Mouse (Mus musculus) MEL (cell line): Measurements from ENCODE around the gene Il33. TPM values are rescaled to one million over a fixed set of nuclear protein-coding genes. Genes with fewer than 3 reads are reported as not detected.

Experiments
- DNase-seq: peaks from one replicate; pipeline ENCODE4 v3.0.0; 2011; ENCODE audit warnings: low read depth, low spot score
- H3K27ac ChIP-seq: 2 replicates; pipeline ENCODE4 v1.5.1; 2012; ENCODE audit warnings: low read depth, mild to moderate bottlenecking, control low read depth, low read length, moderate library complexity; ENCODE audit not compliant: control insufficient read depth
- H3K27me3 ChIP-seq, 2 experiments: fragments of 150-350 bp in 1 of 2; sonication (generic) in 1 of 2; 2 replicates each; pipeline ENCODE4 v1.6.1; 2012; ENCODE audit warnings: low read length in 2 of 2, mild to moderate bottlenecking in 2 of 2, improper control_type of control experiment in 1 of 2, moderate library complexity in 1 of 2; ENCODE audit not compliant: insufficient read depth in 2 of 2, control insufficient read depth in 1 of 2
- H3K36me3 ChIP-seq, 2 experiments: 2 replicates each; pipeline ENCODE4 v1.6.1; 2012 to 2014; ENCODE audit warnings: low read length in 2 of 2, improper control_type of control experiment in 1 of 2, inconsistent platforms in 1 of 2, mild to moderate bottlenecking in 1 of 2; ENCODE audit not compliant: insufficient read depth in 2 of 2, control insufficient read depth in 1 of 2
- H3K4me1 ChIP-seq, 2 experiments: fragments of 150-350 bp in 1 of 2; sonication (generic) in 1 of 2; 2 replicates each; pipeline ENCODE4 v1.6.1; 2012; ENCODE audit warnings: low read length in 2 of 2, improper control_type of control experiment in 1 of 2, mild to moderate bottlenecking in 1 of 2; ENCODE audit not compliant: insufficient read depth in 2 of 2, control insufficient read depth in 1 of 2
- H3K4me3 ChIP-seq, 2 experiments: fragments of 150-350 bp in 1 of 2; sonication (generic) in 1 of 2; 2 replicates each; pipeline ENCODE4 v1.5.1; 2012; ENCODE audit warnings: low read depth in 2 of 2, low read length in 2 of 2, mild to moderate bottlenecking in 2 of 2, moderate library complexity in 2 of 2, control low read depth in 1 of 2, improper control_type of control experiment in 1 of 2; ENCODE audit not compliant: control insufficient read depth in 1 of 2, insufficient read depth in 1 of 2
- H3K79me2 ChIP-seq: 2 replicates; pipeline ENCODE4 v1.6.1; 2012; ENCODE audit warnings: mild to moderate bottlenecking, low read length, moderate library complexity; ENCODE audit not compliant: control insufficient read depth, poor library complexity, insufficient read depth
- H3K9ac ChIP-seq: 2 replicates; pipeline ENCODE4 v1.6.1; 2012; ENCODE audit warnings: low read depth, mild to moderate bottlenecking, control low read depth, low read length, moderate library complexity; ENCODE audit not compliant: control insufficient read depth, poor library complexity, severe bottlenecking
- H3K9me3 ChIP-seq: fragments of 150-350 bp; sonication (generic); replicated peaks from 2 replicates; pipeline ENCODE4 v1.6.1; 2012; ENCODE audit warnings: mild to moderate bottlenecking, low read length, improper control_type of control experiment, moderate library complexity; ENCODE audit not compliant: insufficient read depth
- BHLHE40 ChIP-seq: IDR thresholded peaks from 2 replicates; pipeline ENCODE4 v1.6.1; 2012; ENCODE audit warnings: low read depth, mild to moderate bottlenecking, inconsistent platforms, low read length, improper control_type of control experiment, borderline replicate concordance
- CHD2 ChIP-seq: IDR thresholded peaks from 2 replicates; pipeline ENCODE4 v1.6.1; 2011; ENCODE audit warnings: low read length, improper control_type of control experiment
- ELF1 ChIP-seq: IDR thresholded peaks from 2 replicates; pipeline ENCODE4 v1.6.1; 2014; ENCODE audit warnings: low read depth, mild to moderate bottlenecking, inconsistent platforms, low read length, improper control_type of control experiment, moderate library complexity
- EP300 ChIP-seq, 2 experiments: IDR thresholded peaks; 2 replicates each; pipeline ENCODE4 v1.6.1; 2011; ENCODE audit warnings: improper control_type of control experiment in 2 of 2, low read length in 2 of 2, low read depth in 1 of 2, mild to moderate bottlenecking in 1 of 2
- ETS1 ChIP-seq: IDR thresholded peaks from 2 replicates; pipeline ENCODE4 v1.6.1; 2012; ENCODE audit warnings: low read depth, mild to moderate bottlenecking, inconsistent platforms, low read length, improper control_type of control experiment, moderate library complexity
- GATA1 ChIP-seq: IDR thresholded peaks from 2 replicates; pipeline ENCODE4 v1.6.1; 2011; ENCODE audit warnings: low read depth, low read length, improper control_type of control experiment
- MAX ChIP-seq: IDR thresholded peaks from 2 replicates; pipeline ENCODE4 v1.6.1; 2011; ENCODE audit warnings: low read length, improper control_type of control experiment
- MEF2A ChIP-seq: IDR thresholded peaks from 2 replicates; pipeline ENCODE4 v1.6.1; 2014; ENCODE audit warnings: low read depth, mild to moderate bottlenecking, inconsistent platforms, low read length, improper control_type of control experiment; ENCODE audit not compliant: poor library complexity, insufficient replicate concordance, severe bottlenecking; ENCODE audit errors: extremely low read depth
- MXI1 ChIP-seq: IDR thresholded peaks from 2 replicates; pipeline ENCODE4 v1.6.1; 2011; ENCODE audit warnings: mild to moderate bottlenecking, low read depth, low read length, improper control_type of control experiment
- MYC ChIP-seq: IDR thresholded peaks from 2 replicates; pipeline ENCODE4 v1.6.1; 2011; ENCODE audit warnings: low read depth, mild to moderate bottlenecking, low read length, improper control_type of control experiment, moderate library complexity
- NRF1 ChIP-seq: IDR thresholded peaks from 2 replicates; pipeline ENCODE4 v1.6.1; 2014; ENCODE audit warnings: low read depth, mild to moderate bottlenecking, inconsistent platforms, low read length, improper control_type of control experiment, moderate library complexity; ENCODE audit not compliant: poor library complexity, insufficient read depth, severe bottlenecking
- POLR2A ChIP-seq, 2 experiments: IDR thresholded peaks; 2 replicates each; pipeline ENCODE4 v1.6.1; 2011 to 2012; ENCODE audit warnings: low read length in 2 of 2, mild to moderate bottlenecking in 2 of 2, control low read depth in 1 of 2, improper control_type of control experiment in 1 of 2, low read depth in 1 of 2, moderate library complexity in 1 of 2; ENCODE audit not compliant: control insufficient read depth in 1 of 2, insufficient read depth in 1 of 2, poor library complexity in 1 of 2
- POLR2AphosphoS5 ChIP-seq: IDR thresholded peaks from 2 replicates; pipeline ENCODE4 v1.6.1; 2012; ENCODE audit warnings: low read depth, borderline replicate concordance, mild to moderate bottlenecking, inconsistent platforms, low read length, moderate library complexity, mixed read lengths
- RCOR1 ChIP-seq: IDR thresholded peaks from 2 replicates; pipeline ENCODE4 v1.6.1; 2012; ENCODE audit warnings: low read depth, mild to moderate bottlenecking, inconsistent platforms, low read length, improper control_type of control experiment
- SIN3A ChIP-seq: IDR thresholded peaks from 2 replicates; pipeline ENCODE4 v1.6.1; 2012; ENCODE audit warnings: low read length, improper control_type of control experiment, inconsistent platforms
- TAL1 ChIP-seq: IDR thresholded peaks from 2 replicates; pipeline ENCODE4 v1.6.1; 2012; ENCODE audit warnings: mild to moderate bottlenecking, inconsistent platforms, low read length, moderate library complexity, mixed read lengths
- TCF12 ChIP-seq: IDR thresholded peaks from 2 replicates; pipeline ENCODE4 v1.6.1; 2014; ENCODE audit warnings: low read depth, mild to moderate bottlenecking, inconsistent platforms, low read length, improper control_type of control experiment, moderate library complexity
- USF1 ChIP-seq: IDR thresholded peaks from 2 replicates; pipeline ENCODE4 v1.6.1; 2014; ENCODE audit warnings: low read depth, mild to moderate bottlenecking, inconsistent platforms, low read length, improper control_type of control experiment, moderate library complexity
- USF2 ChIP-seq, 2 experiments: IDR thresholded peaks; 2 replicates each; pipeline ENCODE4 v1.6.1; 2011 to 2012; ENCODE audit warnings: improper control_type of control experiment in 2 of 2, low read length in 2 of 2, borderline replicate concordance in 1 of 2, inconsistent platforms in 1 of 2, low read depth in 1 of 2, mild to moderate bottlenecking in 1 of 2; ENCODE audit not compliant: insufficient read depth in 1 of 2
- ZKSCAN1 ChIP-seq: IDR thresholded peaks from 2 replicates; pipeline ENCODE4 v1.6.1; 2012; ENCODE audit warnings: low read depth, mild to moderate bottlenecking, inconsistent platforms, low read length, improper control_type of control experiment, moderate library complexity
- polyA plus RNA-seq, 2 experiments: library from polyadenylated mRNA; stranded (reverse) in 1 of 2; unstranded in 1 of 2; fragments of >175 nt in 1 of 2; fragments of >200 nt in 1 of 2; gene quantifications; 2 replicates each; pipeline versions ENCODE4 v1.2.1 to v1.2.4; 2012; ENCODE audit warnings: low replicate concordance in 2 of 2, low read depth in 1 of 2; ENCODE audit not compliant: insufficient read length in 2 of 2, insufficient read depth in 1 of 2, missing spikeins in 1 of 2
- total RNA-seq: library from RNA; depleted of rRNA; stranded (reverse); fragments of 300-350 nt; gene quantifications from 2 replicates; pipeline ENCODE4 v1.2.3, GENCODE M21; 2012

Gene Il33
- total and polyA plus RNA-seq, 3 experiments: 0.17 TPM; not detected in 2

DNA sequence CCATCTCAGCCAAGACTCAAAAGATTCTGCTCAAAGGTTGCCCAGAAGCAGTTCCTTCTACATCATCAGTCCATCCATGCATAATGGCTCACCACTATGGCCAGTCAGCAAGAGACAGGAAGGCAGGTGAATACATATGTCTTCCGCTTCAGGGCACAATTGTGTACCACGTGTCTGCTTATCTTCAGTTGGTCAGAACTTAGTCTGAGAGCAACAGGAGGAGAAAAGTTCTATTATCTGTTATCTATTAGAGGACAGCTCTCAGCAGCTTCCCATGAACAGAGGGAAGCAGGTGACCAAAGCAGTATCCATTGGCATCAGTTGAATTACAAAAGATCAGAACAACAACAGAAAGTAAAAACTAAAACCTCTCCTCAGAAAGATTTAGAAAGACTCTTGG, 30.5 kb downstream of the Il33 start:
- Histone ChIP-seq H3K4me3 (no peak overlapping the region), H3K79me2 (no peaks in the 10 kb centered on the region), H3K27ac (no peak overlapping the region), H3K36me3 (peaks cover 0 to 5% of the 10 kb centered on the region in 2 experiments; a peak in 2 of 4 replicates), H3K27me3 (peaks cover 3 to 10% of the 10 kb centered on the region in 2 experiments), H3K9ac (no peak overlapping the region), H3K9me3 (no peaks in the 10 kb centered on the region), H3K4me1 (peaks cover 0 to 11% of the 10 kb centered on the region in 2 experiments; a peak in 2 of 4 replicates)
- peak; percentile 63 for DNase-seq
- TF ChIP-seq GATA1: peak; percentile 91
- TF ChIP-seq ETS1: peak; percentile 79
- TF ChIP-seq BHLHE40: peak; percentile 73; the same call in 1 of the 2 replicates
- peak; percentile 16; the same call in 1 of the 2 replicates for TF ChIP-seq RCOR1
- peak; percentile 75 for TF ChIP-seq TAL1
- TF ChIP-seq ZKSCAN1: no peak
- TF ChIP-seq POLR2A (IDR thresholded peaks at IDR 0.05; ENCODE audit: control insufficient read depth in 1 of 2, insufficient read depth in 1 of 2, low read depth in 1 of 2, low read length in 2 of 2, poor library complexity in 1 of 2): no peak
- TF ChIP-seq POLR2AphosphoS5: no peak
- peak in 1 of 2 experiments; percentile 66; a peak in 2 of 4 replicates for TF ChIP-seq USF2 (IDR thresholded peaks at IDR 0.05; ENCODE audit: borderline replicate concordance in 1 of 2, insufficient read depth in 1 of 2, low read depth in 1 of 2, low read length in 2 of 2)
- TF ChIP-seq MAX: peak; percentile 88
- TF ChIP-seq ELF1: 0 out of 2 replicates have a peak, but pooled peaks have one; percentile 25
- TF ChIP-seq USF1: peak; percentile 92
- peak; percentile 40; the same call in 1 of the 2 replicates for TF ChIP-seq SIN3A
- peak; percentile 76; the same call in 1 of the 2 replicates for TF ChIP-seq MYC
- TF ChIP-seq MEF2A: no peak
- TF ChIP-seq NRF1: no peak
- TF ChIP-seq MXI1: no peak; the same call in none of the 2 replicates
- TF ChIP-seq TCF12: peak; percentile 92
- peak; percentile 83 to 86 for TF ChIP-seq EP300 (IDR thresholded peaks at IDR 0.05; ENCODE audit: low read depth in 1 of 2, low read length in 2 of 2)
- TF ChIP-seq CHD2: no peak
